Mouse (Mus musculus) midbrain, embryonic 14.5 days (tissue): ENCODE measurements around the gene Ferd3l. TPM values are rescaled to one million over a fixed set of nuclear protein-coding genes. Genes with fewer than 3 reads are reported as not detected.

Source experiments
- ATAC-seq: fragments of 200-750 bp; cut with Nextera tagmentation; 2 replicates; pipeline ENCODE4 v1.8.0; 2017; ENCODE audit warnings: moderate number of reproducible peaks, moderate library complexity; ENCODE audit not compliant: low FRiP score, low TSS enrichment
- DNase-seq: peaks from one replicate; pipeline ENCODE4 v3.0.0-alpha.2; 2015
- H3K27ac ChIP-seq: fragments of 300-500 bp; sonication (generic); replicated peaks from 2 replicates; pipeline ENCODE4 v1.5.1; 2014; ENCODE audit warnings: mild to moderate bottlenecking, low read depth, low read length, moderate library complexity
- H3K27me3 ChIP-seq: fragments of 300-500 bp; sonication (generic); 2 replicates; pipeline ENCODE4 v1.6.1; 2014; ENCODE audit warnings: low read length, control low read depth, mixed read lengths; ENCODE audit not compliant: control insufficient read depth, insufficient read depth
- H3K36me3 ChIP-seq: fragments of 300-500 bp; sonication (generic); 2 replicates; pipeline ENCODE4 v1.6.1; 2014; ENCODE audit warnings: low read length, control low read depth; ENCODE audit not compliant: control insufficient read depth, insufficient read depth
- H3K4me1 ChIP-seq: fragments of 300-500 bp; sonication (generic); 2 replicates; pipeline ENCODE4 v1.6.1; 2014; ENCODE audit warnings: mild to moderate bottlenecking, antibody characterized with exemption, low read length, control low read depth; ENCODE audit not compliant: control insufficient read depth, insufficient read depth
- H3K4me2 ChIP-seq: fragments of 300-500 bp; sonication (generic); 2 replicates; pipeline ENCODE4 v1.6.1; 2014; ENCODE audit warnings: mild to moderate bottlenecking, low read length, moderate library complexity
- H3K4me3 ChIP-seq: fragments of 300-500 bp; sonication (generic); replicated peaks from 2 replicates; pipeline ENCODE4 v1.5.1; 2014; ENCODE audit warnings: low read depth, low read length
- H3K9ac ChIP-seq: fragments of 300-500 bp; sonication (generic); replicated peaks from 2 replicates; pipeline ENCODE4 v1.6.1; 2014; ENCODE audit warnings: mild to moderate bottlenecking, low read length, moderate library complexity
- H3K9me3 ChIP-seq: fragments of 300-500 bp; sonication (generic); 2 replicates; pipeline ENCODE4 v1.6.1; 2016; ENCODE audit warnings: low read length, control low read depth, mixed read lengths; ENCODE audit not compliant: control insufficient read depth
- WGBS: fragments of 180-500 bp; shearing (Covaris S2); extraction: QIAGEN DNeasy Blood & Tissue Kit; methylation state at CpG from one replicate; pipeline ENCODE4 v1.1.7; 2014; 5-methylcytosine and 5-hydroxymethylcytosine counted together
- polyA plus RNA-seq: library from polyadenylated mRNA; unstranded; fragments of >200 nt; fragmentation: Nextera tagmentation; extraction: Ambion mirVana; gene quantifications from 2 replicates; pipeline ENCODE4 v1.2.1, GENCODE M21; 2014

Ferd3l gene
- polyA plus RNA-seq, 1 experiment from 2014 or later, result 0.41 TPM

DNA sequence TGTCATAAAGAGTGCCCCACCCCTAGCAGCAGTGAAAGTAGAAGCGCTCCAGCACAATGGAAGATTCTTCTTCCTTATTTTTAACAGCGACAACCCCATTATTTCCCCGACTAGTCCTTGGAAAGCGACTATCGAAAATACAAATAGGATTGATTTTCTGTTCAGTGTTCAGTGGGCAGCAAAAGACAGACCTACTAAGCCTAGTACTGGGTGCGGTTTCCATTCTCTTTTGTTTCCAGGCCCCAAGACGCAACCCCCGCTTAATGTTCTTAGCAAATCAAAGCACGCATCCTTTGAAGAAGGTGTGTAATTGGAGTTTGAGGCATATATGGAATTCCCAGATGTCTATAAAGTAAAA, 34.5 kb downstream of the Ferd3l start:
- 4% methylated on average over 9 of the region's 9 CpGs for WGBS
- Histone ChIP-seq H3K9me3 (no peaks in the 10 kb centered on the region), H3K27ac (no peak overlapping the region), H3K27me3 (peaks cover 76% of the 10 kb centered on the region), H3K4me1 (peaks cover 8% of the 10 kb centered on the region; the same call in 1 of the 2 replicates), H3K9ac (no peak overlapping the region), H3K4me2 (no peak overlapping the region), H3K4me3 (no peak overlapping the region), H3K36me3 (no peaks in the 10 kb centered on the region)
- ATAC-seq, result no peak
- peak; percentile 53 for DNase-seq

GRCm38 (mm10) chr12:33963671-33964369, 35.6 kb downstream of the Ferd3l start:
- H3K4me1 ChIP-seq, result peaks cover 4% of the 10 kb centered on the region; the same call in 1 of the 2 replicates
- H3K27me3 ChIP-seq, result peaks cover 79% of the 10 kb centered on the region
- no peaks in the 10 kb centered on the region for H3K9me3 ChIP-seq
- H3K4me3 ChIP-seq, result no peak overlapping the region
- H3K27ac ChIP-seq, result no peak overlapping the region
- peak; percentile 32 for DNase-seq
- ATAC-seq, result no peak
- WGBS, result 5% methylated on average over 15 of the region's 15 CpGs
- no peaks in the 10 kb centered on the region for H3K36me3 ChIP-seq
- no peak overlapping the region for H3K9ac ChIP-seq
- no peak overlapping the region for H3K4me2 ChIP-seq

DNA sequence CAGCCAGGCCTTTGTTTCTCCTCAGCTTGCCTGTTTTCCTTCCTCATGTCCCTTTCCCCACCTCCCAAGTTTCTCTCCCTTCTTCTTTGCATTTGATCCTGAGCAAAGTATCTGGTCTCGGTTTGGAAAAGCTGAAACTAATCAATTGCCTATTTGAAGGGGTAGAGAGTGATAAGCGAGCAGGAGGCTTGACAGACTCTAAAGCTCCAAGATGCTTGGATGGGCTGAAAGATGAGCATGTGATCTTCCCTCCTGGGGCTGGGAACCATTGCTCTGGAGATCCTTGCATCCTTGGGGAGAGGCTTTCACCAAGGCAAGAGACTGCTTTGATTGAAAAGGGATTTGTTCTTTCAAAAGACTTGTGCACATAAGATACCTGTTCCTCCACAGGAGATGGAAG, 36.2 kb downstream of the Ferd3l start:
- 14% methylated on average over 2 of the region's 2 CpGs for WGBS
- peaks cover 81% of the 10 kb centered on the region for H3K27me3 ChIP-seq

GRCm38 (mm10) chr12:33965661-33966360, 37.6 kb downstream of the Ferd3l start:
- Histone ChIP-seq H3K4me2 (no peak overlapping the region), H3K27me3 (peaks cover 81% of the 10 kb centered on the region), H3K4me3 (no peak overlapping the region), H3K9ac (no peak overlapping the region), H3K4me1 (peaks cover 4% of the 10 kb centered on the region; the same call in 1 of the 2 replicates), H3K9me3 (no peaks in the 10 kb centered on the region), H3K27ac (no peak overlapping the region), H3K36me3 (no peaks in the 10 kb centered on the region)
- ATAC-seq, result no peak
- DNase-seq, result peak; percentile 33
- 5% methylated on average over 5 of the region's 5 CpGs for WGBS

More for the DNA sequence above, 36.2 kb downstream of the Ferd3l start:
- DNase-seq (peak; percentile 18), ATAC-seq (no peak)
- no peak overlapping the region for H3K9ac ChIP-seq
- peaks cover 4% of the 10 kb centered on the region; the same call in 1 of the 2 replicates for H3K4me1 ChIP-seq
- no peak overlapping the region for H3K27ac ChIP-seq
- H3K4me2 ChIP-seq, result no peak overlapping the region
- H3K9me3 ChIP-seq, result no peaks in the 10 kb centered on the region
- H3K4me3 ChIP-seq, result no peak overlapping the region
- H3K36me3 ChIP-seq, result no peaks in the 10 kb centered on the region

DNA sequence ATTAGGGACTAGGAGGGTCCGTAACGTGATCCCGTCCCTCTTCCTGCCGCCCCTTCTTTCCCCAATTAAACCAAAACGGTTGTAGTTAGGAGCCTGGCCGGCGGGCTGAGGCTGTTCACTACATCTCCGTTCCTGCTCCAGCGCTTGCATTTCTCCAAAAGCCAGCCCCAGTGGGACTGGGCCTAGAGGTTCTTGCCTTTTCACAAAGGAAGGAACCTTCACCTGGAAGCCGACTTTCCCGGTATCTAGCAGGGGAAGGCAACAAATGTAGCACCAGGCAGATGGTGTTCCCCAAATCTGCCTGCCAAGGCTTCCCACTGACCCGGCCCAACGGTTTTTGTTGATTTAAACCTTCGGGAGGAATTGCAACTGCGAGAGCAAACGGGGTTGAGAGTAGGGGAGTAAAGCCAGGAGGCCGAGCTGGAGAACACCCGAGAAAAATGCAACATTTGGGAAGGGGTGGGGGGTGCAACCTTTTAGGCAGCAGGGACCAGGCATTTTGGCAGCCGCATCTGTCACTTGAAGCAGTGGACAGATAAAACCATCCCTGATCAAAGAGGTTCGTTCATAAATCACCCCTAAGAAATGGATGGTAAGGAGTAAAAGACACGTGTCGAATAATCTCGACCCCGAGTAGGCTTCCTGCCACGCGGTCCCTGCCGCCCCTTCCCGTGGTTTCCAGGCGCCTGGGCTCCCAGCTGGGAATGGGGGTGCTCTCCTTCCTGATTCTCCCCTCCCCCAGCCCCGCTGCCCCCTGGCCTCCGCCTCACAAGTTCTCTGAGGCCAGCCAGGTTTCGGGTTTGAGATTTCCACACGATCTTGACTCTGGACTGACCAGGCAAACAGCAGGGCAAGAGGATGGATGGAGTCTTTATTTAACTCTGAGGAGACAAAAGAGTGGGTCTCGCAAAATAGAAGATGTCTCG, 38.5 kb downstream of the Ferd3l start:
- under 1% methylated on average over 35 of the region's 35 CpGs for WGBS
- peak overlapping the region; percentile 12; the same call in 1 of the 2 replicates for H3K4me3 ChIP-seq
- DNase-seq, result peak; percentile 55

GRCm38 (mm10) chr12:33967514-33967913, 39.3 kb downstream of the Ferd3l start:
- no peak overlapping the region for H3K9ac ChIP-seq
- WGBS, result under 1% methylated on average over 21 of the region's 21 CpGs
- H3K27me3 ChIP-seq, result peaks cover 75% of the 10 kb centered on the region
- DNase-seq (no peak), ATAC-seq (peak; percentile 49)
- no peak overlapping the region for H3K27ac ChIP-seq
- no peaks in the 10 kb centered on the region for H3K9me3 ChIP-seq
- peaks cover 4% of the 10 kb centered on the region; the same call in 1 of the 2 replicates for H3K4me1 ChIP-seq
- peak overlapping the region; percentile 12; the same call in 1 of the 2 replicates for H3K4me3 ChIP-seq
- H3K36me3 ChIP-seq, result no peaks in the 10 kb centered on the region
- peak overlapping the region; percentile 42 for H3K4me2 ChIP-seq

More for the DNA sequence above, 38.5 kb downstream of the Ferd3l start:
- H3K4me2 ChIP-seq, result peak overlapping the region; percentile 42
- H3K9ac ChIP-seq, result no peak overlapping the region
- H3K36me3 ChIP-seq, result no peaks in the 10 kb centered on the region
- H3K9me3 ChIP-seq, result no peaks in the 10 kb centered on the region
- peak; percentile 16; the same call in 1 of the 2 replicates for ATAC-seq
- no peak overlapping the region for H3K27ac ChIP-seq
- peaks cover 4% of the 10 kb centered on the region; the same call in 1 of the 2 replicates for H3K4me1 ChIP-seq
- H3K27me3 ChIP-seq, result peaks cover 82% of the 10 kb centered on the region

DNA sequence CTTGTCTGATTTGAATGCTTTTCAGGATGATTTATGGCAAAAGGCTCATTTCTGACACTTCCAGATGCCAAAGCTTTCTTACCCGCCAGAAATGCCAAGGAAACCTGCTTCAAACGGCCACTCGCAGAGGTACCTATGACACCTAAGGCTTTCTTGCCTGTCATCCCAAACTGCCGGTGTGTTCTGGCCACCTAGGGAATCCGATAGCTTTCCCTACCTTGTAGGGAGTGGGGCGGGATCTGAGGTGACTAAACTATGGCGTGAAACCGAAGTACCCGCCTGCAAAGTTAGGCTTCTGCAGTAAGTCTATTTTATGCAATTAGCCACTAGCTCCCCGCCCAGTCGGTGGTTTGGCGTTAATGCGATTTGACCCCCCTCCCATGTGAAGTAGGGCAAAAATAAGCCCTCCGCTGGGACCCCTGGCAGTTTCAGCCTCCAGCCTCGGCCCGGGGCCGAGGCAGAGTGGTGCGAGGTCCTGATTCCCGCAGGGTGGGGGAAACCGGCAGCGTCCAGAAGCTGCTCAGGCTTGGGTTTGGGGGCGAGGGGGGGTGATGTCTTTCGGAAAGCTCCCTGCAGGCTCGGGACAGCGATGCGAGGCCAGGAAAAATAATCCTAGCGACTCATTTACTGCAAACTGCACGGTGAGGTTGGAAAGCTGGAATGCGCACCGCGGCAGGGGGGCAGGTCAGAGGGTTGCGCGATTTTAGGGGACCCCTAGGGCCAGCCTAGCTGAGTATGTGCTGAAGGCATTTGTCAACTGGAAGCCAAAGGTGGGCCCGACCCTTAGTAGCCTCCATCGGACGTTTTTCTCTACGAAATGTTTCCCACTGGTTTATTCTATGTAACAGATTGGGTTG, 40.0 kb downstream of the Ferd3l start:
- peak; percentile 44 for DNase-seq
- no peak overlapping the region for H3K9ac ChIP-seq
- under 1% methylated on average over 37 of the region's 37 CpGs for WGBS
- no peak for ATAC-seq
- peaks cover 67% of the 10 kb centered on the region for H3K27me3 ChIP-seq
- H3K9me3 ChIP-seq, result no peaks in the 10 kb centered on the region
- H3K4me1 ChIP-seq, result peaks cover 4% of the 10 kb centered on the region; the same call in 1 of the 2 replicates
- peak overlapping the region; percentile 8; the same call in 1 of the 2 replicates for H3K4me3 ChIP-seq
- H3K36me3 ChIP-seq, result no peaks in the 10 kb centered on the region
- H3K27ac ChIP-seq, result no peak overlapping the region
- peak overlapping the region; percentile 42 for H3K4me2 ChIP-seq

GRCm38 (mm10) chr12:33968898-33969178, 40.6 kb downstream of the Ferd3l start:
- DNase-seq (no peak), ATAC-seq (no peak)
- no peaks in the 10 kb centered on the region for H3K36me3 ChIP-seq
- peaks cover 4% of the 10 kb centered on the region; the same call in 1 of the 2 replicates for H3K4me1 ChIP-seq
- no peaks in the 10 kb centered on the region for H3K9me3 ChIP-seq
- H3K9ac ChIP-seq, result no peak overlapping the region
- no peak overlapping the region for H3K4me2 ChIP-seq
- 8% methylated on average over 4 of the region's 4 CpGs for WGBS
- H3K27ac ChIP-seq, result no peak overlapping the region
- H3K27me3 ChIP-seq, result peaks cover 63% of the 10 kb centered on the region
- no peak overlapping the region for H3K4me3 ChIP-seq
